Mouse (Mus musculus): ENCODE data around the gene Dynlt1f.
"Not testable (repeated sequence)": the region's sequence is repeated elsewhere in the genome, so short reads cannot be mapped to it uniquely, and the experiment has no call there.

Gene Dynlt1f

DNA sequence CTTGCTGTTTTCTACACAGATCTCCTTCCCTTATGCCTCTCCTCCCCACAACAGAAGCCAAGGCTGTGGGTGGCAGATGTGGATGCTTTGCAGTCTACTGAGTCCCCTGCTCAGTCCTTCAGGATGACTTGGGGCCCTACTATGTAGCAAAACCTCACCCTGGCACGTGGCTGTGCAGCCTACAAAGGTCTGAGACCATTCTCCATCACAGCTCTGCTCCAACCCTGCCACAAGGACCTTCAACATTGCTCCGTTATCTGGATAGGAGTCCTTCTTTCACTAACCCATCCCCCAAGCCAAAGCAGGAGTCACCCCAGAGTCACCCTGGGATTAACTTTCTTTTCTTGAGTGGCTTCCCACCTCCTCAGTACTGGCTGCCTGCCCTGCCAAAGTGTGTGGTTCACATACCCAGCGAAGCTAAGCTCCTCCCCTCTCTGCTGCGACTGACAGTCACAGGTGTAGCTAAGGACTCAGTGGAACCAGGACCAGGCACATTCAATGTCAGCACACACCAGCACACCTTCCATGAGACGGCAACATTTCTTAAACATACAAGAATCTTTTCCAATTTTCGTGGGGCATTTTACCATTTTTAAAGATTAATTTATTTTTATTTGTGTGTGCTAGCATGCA lies 30.7 kb downstream of the Dynlt1f start:
- DNase-seq (ENCODE audit: low spot score in 2 of 2): not testable (repeated sequence)

DNA sequence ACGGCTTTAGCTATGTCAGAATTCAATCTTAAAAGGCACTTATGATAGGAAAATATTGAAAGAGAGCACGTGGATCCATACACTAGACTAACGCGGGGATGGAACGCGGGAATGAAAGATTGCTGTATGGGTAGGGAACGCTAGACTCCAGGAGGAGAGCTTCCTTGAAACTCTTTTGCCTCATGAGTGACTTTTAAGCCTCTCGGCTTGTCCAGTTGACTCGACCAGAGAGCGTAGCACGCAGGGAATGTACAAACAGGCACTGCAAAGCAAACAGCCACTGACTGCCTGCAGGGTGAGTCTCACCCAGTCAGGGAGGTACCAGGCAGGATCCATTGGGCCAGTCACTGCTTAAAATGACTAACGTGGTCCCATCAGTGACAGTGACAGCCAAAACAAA lies 33.7 kb downstream of the Dynlt1f start:
- DNase-seq (ENCODE audit: low spot score in 2 of 2): not testable (repeated sequence)

DNA sequence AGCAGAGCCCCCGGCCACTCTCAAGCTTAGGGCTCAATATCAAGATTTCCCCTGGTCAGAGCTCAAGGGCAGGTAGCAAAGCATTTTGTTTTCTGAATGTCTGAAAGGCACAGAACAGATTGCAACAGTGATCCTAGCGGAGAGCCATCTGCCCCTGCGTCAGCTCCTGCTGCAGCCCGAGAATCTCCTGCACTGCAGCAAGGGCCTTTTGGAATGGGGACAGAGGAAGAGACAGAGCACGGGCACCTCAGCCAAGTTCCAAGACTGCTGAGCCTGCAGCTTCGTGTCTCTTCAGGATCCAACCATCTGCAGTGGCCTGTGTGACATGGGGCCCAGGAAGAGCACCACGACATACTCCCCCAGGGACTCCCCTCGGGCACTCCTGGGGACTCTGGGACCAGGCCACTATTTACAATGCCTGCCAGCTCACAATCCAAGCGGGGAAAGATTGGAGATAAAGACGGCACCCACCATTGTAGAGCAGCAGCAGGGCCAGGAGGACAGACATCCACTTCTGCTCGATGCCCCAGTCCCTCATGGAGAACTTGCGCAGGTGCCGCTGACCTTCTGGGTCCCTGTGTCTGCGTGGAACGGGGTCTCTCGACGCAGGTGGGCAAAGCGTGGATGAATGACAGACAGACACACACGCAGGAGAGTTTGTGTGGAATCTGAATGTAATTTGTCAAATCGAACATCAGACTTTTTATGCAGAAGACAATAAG lies 34.8 kb downstream of the Dynlt1f start:
- not testable (repeated sequence) for DNase-seq (ENCODE audit: low spot score in 2 of 2)

DNA sequence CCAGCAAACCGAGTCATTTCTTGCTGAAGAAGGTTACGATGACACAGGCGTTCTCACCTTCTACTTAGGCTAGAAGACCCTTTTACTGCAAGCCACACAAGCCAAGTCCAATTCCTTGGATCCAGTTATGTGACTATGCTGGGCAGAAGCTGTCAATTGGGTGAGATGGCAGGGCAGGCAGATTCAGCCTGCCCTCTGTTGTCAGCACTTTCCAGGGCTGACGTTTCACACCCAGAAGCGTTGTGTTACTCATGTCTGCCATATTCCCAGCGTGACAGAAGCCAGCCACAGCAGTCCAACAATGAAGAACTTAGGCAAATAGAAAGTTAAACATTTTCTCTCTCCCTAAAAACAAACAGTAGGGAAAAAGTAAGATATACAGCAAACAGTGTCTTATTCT lies 35.7 kb downstream of the Dynlt1f start:
- not testable (repeated sequence) for DNase-seq (ENCODE audit: low spot score in 2 of 2)

DNA sequence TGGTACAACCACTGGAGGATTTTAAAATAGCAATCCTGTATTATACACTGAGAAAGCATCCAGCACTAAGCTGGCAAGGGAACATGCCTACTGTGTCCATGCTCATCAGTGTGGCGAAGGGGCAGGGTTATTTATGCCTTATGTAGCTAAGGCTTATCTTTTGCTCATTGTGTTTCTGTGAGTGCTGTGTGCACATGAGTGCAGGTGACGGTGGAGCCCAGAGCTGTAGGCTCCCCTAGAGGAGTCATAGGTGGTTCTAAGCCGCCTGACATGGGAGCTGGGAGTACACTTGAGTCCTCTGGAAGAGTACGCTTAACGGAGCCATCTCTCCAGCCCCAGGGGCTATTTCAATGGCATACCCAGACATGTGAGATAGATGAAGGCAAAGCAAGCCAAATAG lies 36.4 kb downstream of the Dynlt1f start:
- not testable (repeated sequence) for DNase-seq (ENCODE audit: low spot score in 2 of 2)

DNA sequence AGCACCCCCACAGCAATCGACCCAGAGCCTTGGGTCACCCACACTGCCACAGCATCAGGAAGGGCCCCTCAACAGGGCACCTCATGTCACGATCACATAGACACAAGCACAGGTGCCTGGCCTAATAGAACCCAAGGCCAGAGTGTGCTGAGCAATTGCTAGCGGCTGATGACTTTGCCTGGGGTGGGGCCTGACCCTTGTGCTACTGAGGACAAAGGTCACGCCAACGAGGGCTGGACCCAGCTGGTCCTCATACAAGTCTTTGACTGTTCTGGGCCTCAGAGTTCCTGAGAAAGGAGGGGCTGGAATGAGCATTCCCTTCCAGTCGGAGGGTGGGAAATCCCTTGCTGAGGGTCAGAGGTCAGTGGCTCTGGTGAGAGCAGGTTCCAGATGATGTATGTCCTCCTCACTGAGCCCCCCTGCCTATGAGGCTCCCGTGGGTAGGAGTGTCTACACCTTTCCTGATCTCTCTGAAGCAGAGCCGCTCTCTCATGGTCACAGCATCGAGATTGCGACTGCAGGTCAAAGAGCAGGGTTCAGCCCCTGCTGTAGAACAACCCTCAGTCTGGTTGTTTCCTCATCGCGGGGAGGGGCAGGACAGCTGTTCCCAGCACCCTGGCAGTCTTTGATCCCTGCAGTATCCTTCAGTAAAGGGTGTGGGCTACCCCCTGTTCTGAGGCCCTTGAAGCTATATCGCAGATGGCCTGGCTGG lies 37.9 kb downstream of the Dynlt1f start:
- not testable (repeated sequence) for DNase-seq (ENCODE audit: low spot score in 2 of 2)

DNA sequence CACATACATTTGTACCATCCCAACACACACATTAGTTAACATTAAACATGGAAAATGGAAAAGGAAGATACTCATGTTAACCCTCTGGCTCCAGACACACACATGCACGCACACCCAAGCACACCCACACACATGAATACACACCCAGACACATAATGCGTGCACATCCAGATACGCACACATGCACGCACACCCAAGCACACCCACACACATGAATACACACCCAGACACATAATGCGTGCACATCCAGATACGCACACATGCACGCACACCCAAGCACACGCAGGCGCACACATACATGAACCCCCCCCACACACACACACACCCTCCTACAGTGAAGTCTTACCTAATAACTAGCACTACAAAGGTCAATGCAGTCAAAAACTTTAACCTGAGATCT lies 39.0 kb downstream of the Dynlt1f start:
- not testable (repeated sequence) for DNase-seq (ENCODE audit: low spot score in 2 of 2)

DNA sequence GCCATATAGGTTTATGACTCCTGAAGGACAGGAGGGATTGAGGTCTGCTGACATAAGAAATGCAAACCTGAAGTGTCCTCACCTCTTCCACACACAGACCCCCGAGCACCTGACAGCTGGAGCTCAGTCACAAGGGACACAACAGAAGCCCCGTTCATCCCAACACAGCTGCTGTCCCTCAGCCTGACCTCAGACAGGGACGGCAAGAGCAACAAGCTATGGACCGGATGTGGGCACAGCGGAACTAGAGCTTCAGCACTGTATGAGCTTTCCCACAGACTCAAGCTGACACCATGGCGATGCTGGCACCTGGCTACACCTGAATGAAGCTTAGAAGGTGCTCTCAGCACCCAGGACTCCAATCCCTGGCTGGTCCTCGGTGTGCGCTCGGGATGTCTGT lies 41.4 kb downstream of the Dynlt1f start:
- DNase-seq (ENCODE audit: low spot score in 2 of 2): not testable (repeated sequence)

DNA sequence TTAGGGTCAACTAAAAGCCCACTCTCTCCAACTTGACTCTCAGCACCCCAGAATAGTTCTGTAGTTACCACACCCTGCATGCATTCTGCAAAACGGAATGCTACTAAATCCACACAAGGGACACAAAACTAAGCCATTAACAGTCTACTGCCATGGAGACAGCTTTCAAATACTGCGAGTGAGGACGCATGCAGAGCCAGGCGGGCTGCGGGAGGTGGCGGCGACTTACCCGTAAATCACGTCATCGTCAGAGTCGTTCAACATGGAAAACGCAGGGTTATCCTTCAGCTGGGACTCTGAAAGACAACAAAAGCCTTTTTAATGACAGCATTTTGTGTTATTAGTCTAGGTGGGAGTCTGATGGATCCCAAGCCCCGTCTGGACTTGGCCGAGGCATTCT lies 42.2 kb downstream of the Dynlt1f start:
- DNase-seq (ENCODE audit: low spot score in 2 of 2): not testable (repeated sequence)

DNA sequence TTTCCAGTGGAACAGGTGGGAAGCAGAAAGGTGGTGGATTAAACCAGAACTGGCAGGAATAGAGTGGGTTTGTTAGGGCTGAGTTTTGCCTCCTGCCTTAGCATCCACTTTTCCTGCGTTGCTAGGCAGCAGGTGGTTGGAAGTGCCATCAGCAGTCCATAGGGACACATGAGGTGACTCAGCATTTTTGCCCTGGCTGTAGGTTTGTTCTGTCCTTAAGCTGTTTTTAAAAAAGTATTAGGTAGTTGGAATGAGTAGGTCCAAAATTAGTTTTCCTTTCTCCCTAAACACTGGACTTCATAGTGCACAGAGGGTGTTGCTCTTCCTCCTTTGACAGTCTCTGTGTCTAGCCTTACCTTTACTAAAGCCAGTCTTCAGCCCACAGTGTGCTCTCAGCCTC lies 50.4 kb downstream of the Dynlt1f start:
- not testable (repeated sequence) for DNase-seq (ENCODE audit: low spot score in 2 of 2)

DNA sequence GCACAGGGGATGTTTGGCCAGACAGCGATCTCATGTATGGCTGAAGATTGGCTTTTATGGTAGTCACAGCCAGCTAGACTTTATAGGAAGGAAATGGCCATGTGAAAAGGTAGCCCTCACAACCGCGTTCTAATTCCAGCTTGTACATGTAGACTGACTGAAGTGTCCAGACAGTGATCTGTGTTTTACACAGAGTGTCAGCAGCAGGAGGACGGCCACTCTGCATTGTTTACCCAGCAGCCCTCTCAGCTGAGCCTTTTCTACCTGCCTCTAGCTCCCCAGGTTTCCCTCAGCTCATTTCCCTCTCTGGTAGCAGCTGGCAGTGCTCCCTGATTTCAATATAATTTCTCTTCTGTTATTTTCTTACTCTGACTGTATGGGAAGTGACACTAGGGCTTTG lies 53.5 kb downstream of the Dynlt1f start:
- DNase-seq (ENCODE audit: low spot score in 2 of 2): not testable (repeated sequence)

DNA sequence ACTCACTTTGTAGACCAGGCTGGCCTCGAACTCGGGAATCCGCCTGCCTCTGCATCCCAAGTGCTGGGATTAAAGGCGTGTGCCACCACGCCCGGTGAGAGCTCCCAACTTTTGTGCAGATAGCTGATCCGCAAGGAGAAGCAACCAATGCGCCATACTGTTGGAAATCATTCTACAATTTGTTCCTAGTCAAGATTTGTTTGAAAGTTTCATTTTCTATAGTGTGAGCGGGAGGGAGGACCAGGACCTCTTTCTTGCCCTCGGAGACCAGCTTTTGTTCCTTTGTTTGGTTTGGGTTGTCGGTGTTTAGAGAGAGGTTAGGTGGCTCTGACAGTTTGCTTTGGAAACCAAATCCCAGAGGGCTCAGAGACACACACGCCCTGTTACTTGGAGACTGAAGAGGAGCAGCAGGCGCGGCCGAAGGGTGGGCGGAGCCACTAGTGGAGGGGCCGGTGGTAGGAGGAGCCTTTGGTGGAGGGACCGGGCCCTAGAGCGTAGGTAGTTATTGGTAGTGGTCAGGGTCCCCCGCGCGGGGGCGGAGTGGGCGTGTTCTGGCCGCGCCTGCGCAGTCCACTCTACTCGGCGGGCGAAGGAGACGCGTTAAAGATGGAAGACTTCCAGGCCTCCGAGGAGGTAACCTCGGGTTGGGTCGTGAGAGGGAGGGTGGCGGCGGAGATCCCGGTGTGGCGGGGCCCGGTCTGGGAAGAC lies 54.3 kb downstream of the Dynlt1f start, which contains the start of gene Dynlt1c:
Dynlt1c (plus strand) TSS at position 468 of the 708 bp plus-strand sequence.
- DNase-seq (ENCODE audit: low spot score in 2 of 2): peak; percentile 87 to 88

DNA sequence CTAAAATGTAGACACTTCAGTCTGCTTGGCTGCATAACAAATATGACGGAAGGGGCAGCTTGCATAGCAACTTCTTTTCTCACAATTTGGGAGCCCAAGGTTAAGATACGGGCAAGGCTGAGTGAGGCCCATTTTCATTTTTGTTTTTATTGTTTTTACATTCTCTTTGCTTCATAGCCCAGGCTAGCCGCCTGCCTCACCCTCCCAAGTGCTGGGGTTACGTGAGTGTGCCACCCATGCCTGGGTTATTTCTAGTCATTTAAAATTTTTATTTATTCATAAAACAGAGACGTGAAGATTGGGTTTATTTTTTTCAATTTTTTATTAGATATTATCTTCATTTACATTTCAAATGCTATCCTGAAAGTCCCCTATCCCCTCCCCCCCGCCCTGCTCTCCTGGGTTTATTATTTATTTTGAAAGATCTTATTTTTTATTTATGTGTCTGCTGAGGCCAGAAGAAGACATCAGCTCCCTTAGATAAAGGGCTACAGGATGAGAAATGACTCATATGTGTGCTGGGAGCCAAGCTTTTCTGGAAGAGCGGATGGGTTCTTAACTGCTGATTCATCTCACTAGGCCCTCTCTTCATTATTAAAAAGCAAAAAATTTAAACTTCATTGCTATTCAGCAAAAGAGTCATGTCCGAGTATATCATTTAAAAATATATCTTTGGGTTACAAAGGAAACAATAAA lies 55.3 kb downstream of the Dynlt1f start:
- peak; percentile 73 to 80 for DNase-seq (ENCODE audit: low spot score in 2 of 2)

DNA sequence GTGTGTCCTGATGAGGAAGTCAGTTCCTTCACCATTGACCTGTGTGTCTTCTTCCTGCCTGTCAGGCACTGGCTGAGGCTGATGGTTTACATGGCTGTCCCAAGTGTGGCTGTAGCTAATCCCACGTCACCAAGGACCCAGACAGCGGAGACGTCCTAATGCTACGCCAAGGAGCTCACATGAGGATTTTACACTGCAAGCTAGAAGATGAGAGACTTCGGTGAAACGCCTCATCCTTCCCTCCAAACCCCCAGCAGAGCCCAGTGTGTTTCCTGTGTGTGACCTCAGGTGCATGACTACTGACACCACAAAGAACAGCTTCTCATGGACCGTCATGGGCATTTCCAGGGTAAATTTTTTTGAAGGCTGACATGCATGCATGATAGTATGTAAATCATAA lies 57.3 kb downstream of the Dynlt1f start:
- not testable (repeated sequence) for DNase-seq (ENCODE audit: low spot score in 2 of 2)
